Mouse (Mus musculus): ENCODE results near the gene Spen.

DNA sequence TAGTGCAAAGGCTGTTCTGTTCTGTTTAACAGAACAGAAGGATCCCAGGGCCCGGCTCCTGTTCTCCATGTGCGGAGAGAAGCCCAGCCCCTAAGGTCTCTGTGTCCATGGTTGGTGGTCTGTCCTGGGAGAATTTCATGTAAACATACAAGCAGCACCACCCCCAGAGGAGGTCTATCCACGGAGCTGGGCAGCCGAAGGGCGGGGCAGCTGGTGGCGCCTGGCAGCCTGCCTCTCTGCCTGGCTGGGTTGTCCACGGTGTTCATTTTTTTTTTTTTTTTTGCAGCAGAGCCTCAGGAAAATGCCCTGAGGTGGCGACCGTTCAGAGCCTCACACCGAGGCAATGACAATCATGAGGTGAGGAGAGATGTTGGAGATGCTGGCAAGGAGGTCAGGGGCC is 69.8 kb downstream of the Spen start:
- TF ChIP-seq CTCF (IDR thresholded peaks at IDR 0.05; ENCODE audit: low read depth), result no peak
- no peak for TF ChIP-seq EP300 (IDR thresholded peaks at IDR 0.05; ENCODE audit: low read depth)
